Mouse (Mus musculus) bone marrow macrophage, adult 2 months (primary cell): Measurements from ENCODE around the gene Heatr4.

Experiments used
- CTCF ChIP-seq: IDR thresholded peaks from 2 replicates; pipeline ENCODE4 v1.5.1; 2012; ENCODE audit warnings: low read depth, mild to moderate bottlenecking, low read length, moderate library complexity
- POLR2A ChIP-seq: IDR thresholded peaks from 2 replicates; pipeline ENCODE4 v1.6.1; 2012; ENCODE audit warnings: mild to moderate bottlenecking, low read depth, low read length, borderline replicate concordance

DNA sequence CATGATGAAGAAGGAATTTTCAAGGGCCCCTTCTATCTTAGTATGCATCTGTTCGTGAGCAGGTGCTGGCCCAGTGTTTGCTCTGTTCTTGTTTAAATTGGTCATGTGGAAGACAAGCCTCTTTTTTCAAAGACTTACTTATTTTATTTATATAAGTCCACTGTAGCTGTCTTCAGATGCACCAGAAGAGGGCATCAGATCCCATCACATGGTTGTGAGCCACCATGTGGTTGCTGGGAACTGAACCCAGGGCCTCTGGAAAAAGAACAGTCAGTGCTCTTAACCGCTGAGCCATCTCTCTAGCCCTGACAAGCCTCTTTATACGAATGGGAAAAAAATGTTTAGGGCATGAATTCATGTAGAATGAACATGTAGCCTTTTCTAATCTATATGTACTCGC is 4.7 kb upstream of the Heatr4 start:
- TF ChIP-seq CTCF (no peak), POLR2A (no peak)
